Mouse (Mus musculus): ENCODE measurements around the gene Ccnjl.

GRCm38 (mm10) chr11:43505188-43505587, 23.4 kb upstream of the Ccnjl start:
- no peak for TF ChIP-seq CTCF (IDR thresholded peaks at IDR 0.05; ENCODE audit: extremely low read depth, insufficient read depth, low read length)
- TF ChIP-seq POLR2A (IDR thresholded peaks at IDR 0.05; ENCODE audit: extremely low read depth, insufficient read depth, low read length) = no peak

All from cortical plate, adult 2 months (tissue).